Mouse (Mus musculus) layer of hippocampus, adult 9-11 months (tissue): ENCODE results near the gene Kmt2a.
A peak's percentile ranks its signal among the peaks of the same experiment; 100 is the strongest.

Experiments
- DNase-seq: peaks from one replicate; pipeline ENCODE4 v3.0.0; 2022

Gene Kmt2a

GRCm38 (mm10) chr9:44881221-44881871 is at the start of gene Kmt2a:
Gene Kmt2a, minus strand, starts transcription at chr9:44881296.
- DNase-seq: peak; percentile 97

- DNase-seq: no peak
These were observed 40.4 kb upstream of the Kmt2a start for GRCm38 (mm10) chr9:44921543-44921942.

DNA sequence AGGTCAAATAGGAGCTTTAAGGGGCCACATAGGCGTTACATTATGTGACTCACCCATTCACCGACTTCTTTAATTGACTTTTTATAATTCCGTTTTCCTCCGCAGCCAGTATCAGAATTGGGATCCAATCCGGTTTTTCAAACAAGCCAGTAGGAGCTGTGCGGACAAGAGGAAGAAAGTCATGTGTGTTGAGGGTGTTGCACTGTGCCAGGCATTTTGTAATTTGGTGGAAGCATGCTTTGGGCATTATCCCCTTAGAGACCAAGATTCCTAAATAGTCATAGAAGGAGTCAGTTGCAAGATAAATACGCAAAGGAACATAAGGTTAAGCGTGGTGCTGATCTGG is 40.0 kb upstream of the Kmt2a start:
- DNase-seq: peak; percentile 75

- DNase-seq: peak; percentile 89
These were observed 39.5 kb upstream of the Kmt2a start, which contains the start of gene Atp5l for GRCm38 (mm10) chr9:44920374-44921122. Gene Atp5l, minus strand, starts transcription at chr9:44920742.

- no peak for DNase-seq
These were observed 38.5 kb upstream of the Kmt2a start for GRCm38 (mm10) chr9:44919606-44920005.

GRCm38 (mm10) chr9:44916196-44916595 is 35.1 kb upstream of the Kmt2a start:
- DNase-seq: no peak

GRCm38 (mm10) chr9:44914706-44915105 is 33.6 kb upstream of the Kmt2a start:
- no peak for DNase-seq

- DNase-seq: no peak
These were observed 30.3 kb upstream of the Kmt2a start for GRCm38 (mm10) chr9:44911365-44911764.

DNA sequence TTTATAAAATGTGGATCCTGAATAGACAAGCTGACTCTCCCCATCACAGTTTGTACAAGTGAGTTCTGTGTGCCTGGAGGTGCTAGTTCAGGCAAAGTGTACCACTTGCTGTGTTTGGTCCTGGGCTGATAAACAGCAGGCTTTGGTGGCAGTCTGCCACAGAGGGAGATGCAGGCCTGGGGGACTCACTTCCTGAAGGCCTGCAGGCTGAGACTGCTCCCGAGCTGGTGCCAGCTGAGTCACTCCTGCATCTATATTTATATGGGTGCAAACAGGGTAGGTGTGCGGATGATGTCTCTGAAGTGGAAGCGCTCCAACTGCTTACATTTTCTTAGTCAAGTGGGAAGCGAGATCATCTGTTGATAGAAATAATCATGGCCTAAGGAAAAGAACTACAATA is 24.5 kb upstream of the Kmt2a start:
- DNase-seq: peak; percentile 87

DNA sequence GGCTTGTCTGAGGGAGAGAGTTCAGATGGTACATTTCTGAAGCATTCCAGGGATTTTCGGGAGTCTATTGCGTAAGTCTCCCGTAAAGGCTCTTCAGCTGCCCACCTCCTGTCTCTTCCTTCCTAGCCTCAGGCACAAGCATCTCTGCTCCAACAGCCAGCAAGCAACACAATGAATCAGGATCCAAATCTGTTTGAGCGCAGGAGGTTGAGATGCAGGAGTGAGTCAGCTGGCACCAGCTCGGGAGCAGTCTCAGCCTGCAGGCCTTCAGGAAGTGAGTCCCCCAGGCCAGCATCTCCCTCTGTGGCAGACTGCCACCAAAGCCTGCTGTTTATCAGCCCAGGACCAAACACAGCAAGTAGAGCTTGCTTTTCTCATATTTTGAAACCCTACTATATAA is 23.9 kb upstream of the Kmt2a start:
- DNase-seq: peak; percentile 90

- DNase-seq: no peak
These were observed 22.8 kb upstream of the Kmt2a start for GRCm38 (mm10) chr9:44903856-44904255.

GRCm38 (mm10) chr9:44900402-44900801 is 19.3 kb upstream of the Kmt2a start:
- DNase-seq: no peak

DNA sequence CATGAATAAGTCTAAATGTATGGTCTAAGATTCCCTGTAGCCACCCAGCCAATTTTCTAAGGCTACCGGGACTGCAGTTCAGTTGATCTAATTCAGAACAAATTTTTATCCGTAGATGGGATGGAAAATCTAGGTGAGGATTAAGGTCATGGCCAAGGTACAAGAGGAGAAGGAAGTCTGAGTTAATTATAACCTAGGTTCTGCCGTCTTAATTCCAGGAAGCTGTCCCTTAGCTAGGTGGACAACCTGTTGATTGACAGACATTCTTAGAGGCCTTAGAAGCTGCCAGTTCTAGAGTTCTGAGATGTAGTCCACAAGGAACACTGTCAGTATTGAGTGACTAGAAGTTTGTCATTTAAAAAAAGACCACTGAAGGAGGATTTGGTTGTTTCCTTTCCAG is 18.6 kb upstream of the Kmt2a start:
- DNase-seq: no peak

DNA sequence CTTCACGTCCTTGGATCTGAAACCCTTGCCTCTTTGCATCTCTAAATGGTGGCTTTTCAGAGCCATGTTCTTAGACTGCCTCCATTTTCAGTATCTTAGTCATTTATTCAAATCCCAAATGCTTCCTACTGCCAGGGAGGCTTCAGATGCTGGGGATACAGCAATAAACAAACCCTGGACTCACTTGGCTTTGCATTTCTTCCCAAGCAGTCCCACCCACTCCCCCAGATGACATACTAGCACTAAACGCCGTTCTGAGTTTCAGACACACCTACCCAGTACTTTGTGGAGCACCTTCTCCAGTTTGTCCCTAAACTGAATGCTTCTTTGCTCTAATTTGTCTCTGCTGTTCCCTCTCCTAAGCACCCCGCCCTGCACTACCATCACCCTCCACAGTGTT is 15.9 kb upstream of the Kmt2a start:
- DNase-seq: no peak

- DNase-seq: no peak
These were observed 11.6 kb upstream of the Kmt2a start for GRCm38 (mm10) chr9:44892664-44893063.

DNA sequence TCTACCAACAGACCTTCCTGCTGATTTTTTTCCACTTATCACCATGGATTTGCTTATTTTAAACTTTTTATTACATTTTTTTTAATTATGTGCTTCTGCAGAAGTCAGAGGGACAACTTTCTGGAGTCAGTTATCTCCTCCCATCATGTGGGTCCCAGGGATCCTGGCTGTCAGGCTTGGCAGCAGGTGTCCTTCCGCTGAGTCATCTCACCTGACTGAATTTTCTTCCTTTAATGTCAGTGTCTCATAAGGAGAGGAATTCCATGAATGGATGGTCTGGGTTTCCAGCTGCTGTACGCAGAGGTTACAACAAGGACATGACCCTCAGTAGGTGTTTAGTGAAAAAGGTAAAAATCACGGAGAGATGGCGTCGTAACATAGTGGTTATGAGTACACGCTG is 10.1 kb upstream of the Kmt2a start:
- DNase-seq: no peak

DNA sequence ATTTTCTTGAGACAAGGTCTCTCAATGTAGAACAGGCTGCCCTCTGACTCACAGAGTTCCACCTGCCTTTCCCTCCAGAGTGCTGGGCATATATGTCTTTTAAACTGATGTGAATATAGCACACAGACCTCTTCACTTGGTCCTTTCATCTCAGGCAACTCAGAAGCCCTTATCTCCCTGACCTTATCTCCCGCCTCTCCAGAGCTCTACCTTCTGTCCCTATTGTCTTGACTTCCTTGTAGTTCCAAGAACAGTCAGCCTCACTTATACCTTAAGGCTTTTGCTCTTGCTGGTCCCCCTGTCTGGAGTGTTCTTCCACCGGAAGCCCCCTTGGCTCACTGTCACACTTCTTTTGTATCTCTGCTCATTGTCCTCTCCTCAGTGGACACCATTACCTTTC is 9.0 kb upstream of the Kmt2a start:
- no peak for DNase-seq

DNA sequence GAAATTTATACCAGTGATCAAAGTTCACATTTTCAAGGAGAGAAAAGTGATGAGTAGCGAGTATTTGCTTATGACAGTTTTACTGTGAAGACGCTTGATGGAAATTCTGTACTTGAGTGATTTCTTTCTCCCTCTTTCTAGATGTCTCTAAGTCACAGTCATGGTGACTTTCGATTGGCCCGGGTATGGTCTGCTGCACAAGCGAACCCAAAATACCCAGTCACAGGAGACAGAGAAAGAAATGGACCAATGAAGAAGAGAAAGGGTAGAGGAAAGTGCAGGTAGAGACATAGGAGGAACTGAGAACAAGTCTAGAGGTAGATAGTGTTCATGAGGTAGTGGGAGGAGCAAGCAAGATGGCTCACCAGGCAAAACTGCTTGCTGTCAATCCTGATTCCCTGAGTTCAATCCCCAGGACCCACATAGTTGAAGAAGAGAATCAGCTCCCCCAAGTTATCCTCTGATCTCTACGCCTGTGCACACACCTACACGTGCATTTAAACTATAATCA is 7.1 kb upstream of the Kmt2a start:
- DNase-seq: no peak

- peak; percentile 74 for DNase-seq
These were observed 2.0 kb upstream of the Kmt2a start for GRCm38 (mm10) chr9:44882981-44883569.

GRCm38 (mm10) chr9:44882436-44882980 is 1.4 kb upstream of the Kmt2a start:
- DNase-seq: peak; percentile 35

DNA sequence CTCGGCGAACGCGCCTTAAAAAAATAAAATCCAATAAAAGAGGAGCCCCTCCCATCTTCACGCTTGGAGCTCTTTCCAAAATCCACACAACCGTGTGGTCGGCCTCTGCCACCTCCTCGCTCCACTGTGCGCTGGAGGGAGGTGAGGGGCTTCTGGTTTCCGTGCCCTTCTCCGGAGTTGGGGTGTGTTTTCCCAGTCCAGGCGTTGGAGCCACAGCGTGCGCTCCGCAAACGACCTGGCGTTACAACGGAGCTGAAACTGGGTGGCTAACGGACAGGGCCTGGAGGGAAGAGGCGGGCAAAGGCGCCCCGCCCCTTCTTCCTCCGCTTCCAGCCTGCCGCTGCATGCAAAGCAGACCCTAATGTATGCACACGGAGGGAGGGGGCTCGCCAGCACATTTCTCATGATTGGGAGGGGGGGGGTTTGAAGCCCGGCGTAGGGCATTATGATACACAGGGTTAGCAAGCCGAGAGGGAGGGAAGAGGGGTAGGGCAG is 892 bp upstream of the Kmt2a start:
- DNase-seq: peak; percentile 77

DNA sequence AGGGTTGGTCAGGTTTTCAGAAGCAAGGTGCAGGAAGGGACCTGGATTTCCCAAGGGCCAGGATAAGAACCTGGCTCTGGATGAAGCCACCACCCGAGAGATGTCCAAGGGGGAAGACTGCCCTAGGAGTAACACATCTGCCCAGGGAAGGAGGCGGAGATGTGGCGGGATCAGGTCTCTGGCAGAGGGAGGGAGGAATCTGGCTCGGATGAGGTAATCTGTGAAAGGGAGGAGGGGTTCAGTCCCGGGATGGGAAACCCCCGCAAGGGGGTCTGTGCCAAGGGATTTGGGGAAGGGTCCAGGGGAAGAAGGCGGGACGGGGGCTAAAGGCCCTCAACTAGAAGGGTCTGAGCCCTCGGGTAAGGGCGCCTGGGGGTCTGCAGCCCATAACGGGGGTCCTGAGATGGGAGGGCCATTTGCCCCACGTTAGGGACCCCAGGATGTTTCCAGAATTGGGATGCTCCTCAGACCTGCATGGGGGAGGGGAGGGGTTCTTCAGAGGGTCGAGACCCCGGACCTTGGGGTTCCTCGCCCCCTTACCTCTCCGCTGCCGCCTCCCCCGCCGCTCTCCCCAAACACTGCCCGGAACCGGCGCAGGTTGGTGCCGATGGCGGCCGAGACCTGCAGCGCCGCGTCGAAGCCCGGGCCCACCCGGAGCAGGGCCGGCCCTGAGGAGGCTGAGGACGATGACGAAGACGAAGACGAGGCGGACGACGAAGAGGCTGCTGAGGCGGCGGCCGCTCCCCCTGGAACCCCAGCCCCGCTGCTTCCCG is 601 bp downstream of the Kmt2a start:
- peak; percentile 18 for DNase-seq
